Mouse (Mus musculus): ENCODE measurements around the gene Fabp2.
"Not testable (repeated sequence)": the region's sequence is repeated elsewhere in the genome, so short reads cannot be mapped to it uniquely, and the experiment has no call there.

Gene Fabp2

GRCm38 (mm10) chr3:122920572-122921435, 25.9 kb downstream of the Fabp2 start:
- no peak for DNase-seq (ENCODE audit: low spot score)

- DNase-seq (ENCODE audit: low spot score) = no peak
These were observed 27.0 kb downstream of the Fabp2 start for GRCm38 (mm10) chr3:122921676-122922527.

- no peak for DNase-seq (ENCODE audit: low spot score)
These were observed 28.3 kb downstream of the Fabp2 start for GRCm38 (mm10) chr3:122923147-122923546.

GRCm38 (mm10) chr3:122924009-122924914, 29.4 kb downstream of the Fabp2 start, which contains the start of gene 1810037I17Rik:
1810037I17Rik (plus strand) TSS chr3:122924203.
- DNase-seq (ENCODE audit: low spot score) = peak; percentile 95

- no peak for DNase-seq (ENCODE audit: low spot score)
These were observed 34.9 kb downstream of the Fabp2 start for GRCm38 (mm10) chr3:122929723-122930122.

- no peak for DNase-seq (ENCODE audit: low spot score)
These were observed 37.6 kb downstream of the Fabp2 start for GRCm38 (mm10) chr3:122932466-122932865.

GRCm38 (mm10) chr3:122937176-122937575, 42.3 kb downstream of the Fabp2 start:
- DNase-seq (ENCODE audit: low spot score) = not testable (repeated sequence)

- DNase-seq (ENCODE audit: low spot score) = peak; percentile 41
These were observed 44.3 kb downstream of the Fabp2 start for GRCm38 (mm10) chr3:122939215-122939614.

- DNase-seq (ENCODE audit: low spot score) = no peak
These were observed 48.6 kb downstream of the Fabp2 start for GRCm38 (mm10) chr3:122943387-122943890.
